Mouse (Mus musculus) myocyte (in vitro differentiated cells): ENCODE data around the gene Cpt2. TPM values are rescaled to one million over a fixed set of nuclear protein-coding genes. Genes with fewer than 3 reads are reported as not detected.

ENCODE experiments used
- H3K27me3 ChIP-seq: one replicate; pipeline ENCODE4 v1.6.1; 2011; ENCODE audit not compliant: control insufficient read depth, insufficient read depth, insufficient read length
- H3K36me3 ChIP-seq: one replicate; pipeline ENCODE4 v1.6.1; 2011; ENCODE audit not compliant: control insufficient read depth, insufficient read depth
- H3K4me2 ChIP-seq: one replicate; pipeline ENCODE4 v1.6.1; 2011; ENCODE audit warnings: low read depth, control low read depth
- H3K4me3 ChIP-seq: one replicate; pipeline ENCODE4 v1.5.1; 2011; ENCODE audit warnings: mild to moderate bottlenecking, control low read depth, moderate library complexity
- H3K79me2 ChIP-seq: one replicate; pipeline ENCODE4 v1.6.1; 2011; ENCODE audit not compliant: control insufficient read depth, insufficient read depth
- H3ac ChIP-seq: one replicate; pipeline ENCODE4 v1.6.1; 2011; ENCODE audit not compliant: control insufficient read depth, insufficient read length
- CEBPB ChIP-seq: IDR thresholded peaks from 2 replicates; pipeline ENCODE4 v1.6.1; 2011; ENCODE audit warnings: mild to moderate bottlenecking, moderate library complexity; ENCODE audit not compliant: poor library complexity, insufficient read depth, severe bottlenecking
- E2F4 ChIP-seq: IDR thresholded peaks from one replicate; pipeline ENCODE4 v1.6.1; 2011; ENCODE audit warnings: mild to moderate bottlenecking, control low read depth, moderate library complexity; ENCODE audit not compliant: insufficient read depth
- MAX ChIP-seq: IDR thresholded peaks from one replicate; pipeline ENCODE4 v1.6.1; 2011; ENCODE audit warnings: low read depth, mild to moderate bottlenecking, control low read depth
- MYOD1 ChIP-seq, 3 experiments: IDR thresholded peaks; one replicate each; pipeline ENCODE4 v1.6.1; 2011; ENCODE audit warnings: control low read depth in 2 of 3, low read depth in 2 of 3, mild to moderate bottlenecking in 2 of 3, moderate library complexity in 1 of 3; ENCODE audit not compliant: insufficient read length in 2 of 3, control insufficient read depth in 1 of 3
- MYOG ChIP-seq, 3 experiments: IDR thresholded peaks; one replicate each; pipeline ENCODE4 v1.6.1; 2011; ENCODE audit warnings: control low read depth in 2 of 3, low read depth in 2 of 3, mild to moderate bottlenecking in 2 of 3; ENCODE audit not compliant: insufficient read length in 2 of 3, control insufficient read depth in 1 of 3, insufficient read depth in 1 of 3
- POLR2A ChIP-seq: IDR thresholded peaks from one replicate; pipeline ENCODE4 v1.6.1; 2011; ENCODE audit warnings: low read depth, mild to moderate bottlenecking, control low read depth, moderate library complexity; ENCODE audit not compliant: insufficient read length
- POLR2AphosphoS2 ChIP-seq: IDR thresholded peaks from one replicate; pipeline ENCODE4 v1.6.1; 2011; ENCODE audit warnings: low read depth, control low read depth; ENCODE audit not compliant: insufficient read length
- REST ChIP-seq: IDR thresholded peaks from one replicate; pipeline ENCODE4 v1.6.1; 2011; ENCODE audit warnings: mild to moderate bottlenecking, control low read depth, moderate library complexity; ENCODE audit not compliant: insufficient read depth, insufficient read length
- SRF ChIP-seq: IDR thresholded peaks from one replicate; pipeline ENCODE4 v1.6.1; 2011; ENCODE audit warnings: low read depth; ENCODE audit not compliant: control insufficient read depth, insufficient read length
- TCF12 ChIP-seq: IDR thresholded peaks from one replicate; pipeline ENCODE4 v1.6.1; 2011; ENCODE audit warnings: mild to moderate bottlenecking, control low read depth; ENCODE audit not compliant: poor library complexity, insufficient read depth, severe bottlenecking
- TCF3 ChIP-seq: IDR thresholded peaks from one replicate; pipeline ENCODE4 v1.6.1; 2011; ENCODE audit warnings: low read depth, control low read depth; ENCODE audit not compliant: insufficient read length
- USF1 ChIP-seq: IDR thresholded peaks from one replicate; pipeline ENCODE4 v1.6.1; 2011; ENCODE audit warnings: low read depth, mild to moderate bottlenecking, control low read depth, moderate library complexity
- polyA plus RNA-seq: library from polyadenylated mRNA; unstranded; fragments of >200 nt; fragmentation: generic; extraction: Trizol; gene quantifications from one replicate; pipeline ENCODE4 v1.2.1, GENCODE M21; 2012; ENCODE audit warnings: missing spikeins

The Cpt2 gene
- 29.4 TPM for polyA plus RNA-seq

- Histone ChIP-seq H3K4me2 (peak within 1 kb of the TSS; percentile 72), H3K27me3 (no peaks in the 10 kb centered on the region), H3K79me2 (no peaks in the 10 kb centered on the region), H3ac (peak within 1 kb of the TSS; percentile 83), H3K4me3 (peak within 1 kb of the TSS; percentile 59), H3K36me3 (no peaks in the 10 kb centered on the region)
- TF ChIP-seq E2F4 (no peak), MYOG (IDR thresholded peaks at IDR 0.05; ENCODE audit: control insufficient read depth in 1 of 3, insufficient read depth in 1 of 3, insufficient read length in 2 of 3, low read depth in 2 of 3) (no peak), REST (peak; percentile 20), SRF (peak; percentile 62), MYOD1 (IDR thresholded peaks at IDR 0.05; ENCODE audit: control insufficient read depth in 1 of 3, insufficient read length in 2 of 3, low read depth in 2 of 3) (peak in 1 of 3 experiments; percentile 26), TCF12 (no peak), CEBPB (no peak), POLR2AphosphoS2 (peak; percentile 99), MAX (no peak), POLR2A (peak; percentile 99)
These were observed at the start of gene Cpt2 for GRCm38 (mm10) chr4:107923145-107923802. TSS of gene Cpt2 (minus strand) at chr4:107923610.

GRCm38 (mm10) chr4:107971162-107971561 is 47.8 kb upstream of the Cpt2 start:
- Histone ChIP-seq H3K36me3 (no peaks in the 10 kb centered on the region), H3ac (no peak overlapping the region), H3K79me2 (no peaks in the 10 kb centered on the region), H3K4me3 (peak overlapping the region; percentile 4), H3K27me3 (peaks cover under 1% of the 10 kb centered on the region), H3K4me2 (peak overlapping the region; percentile 57)
- TF ChIP-seq SRF (no peak), E2F4 (no peak), TCF12 (no peak), USF1 (no peak), MYOD1 (IDR thresholded peaks at IDR 0.05; ENCODE audit: control insufficient read depth in 1 of 3, insufficient read length in 2 of 3, low read depth in 2 of 3) (no peak), CEBPB (peak; percentile 91)

GRCm38 (mm10) chr4:107969781-107970180 is 46.4 kb upstream of the Cpt2 start:
- no peaks in the 10 kb centered on the region for H3K27me3 ChIP-seq
- H3K4me3 ChIP-seq, result no peak overlapping the region
- H3K36me3 ChIP-seq, result no peaks in the 10 kb centered on the region
- peak; percentile 61 for TF ChIP-seq POLR2AphosphoS2
- TF ChIP-seq E2F4, result no peak
- peak; percentile 81 for TF ChIP-seq CEBPB
- TF ChIP-seq POLR2A, result peak; percentile 34
- TF ChIP-seq MYOG (IDR thresholded peaks at IDR 0.05; ENCODE audit: control insufficient read depth in 1 of 3, insufficient read depth in 1 of 3, insufficient read length in 2 of 3, low read depth in 2 of 3), result no peak
- no peak for TF ChIP-seq TCF12
- no peak for TF ChIP-seq MAX
- H3ac ChIP-seq, result no peak overlapping the region
- no peaks in the 10 kb centered on the region for H3K79me2 ChIP-seq
- peak overlapping the region; percentile 57 for H3K4me2 ChIP-seq

- Histone ChIP-seq H3K27me3 (no peaks in the 10 kb centered on the region), H3ac (no peak within 1 kb of the TSS), H3K4me2 (peak within 1 kb of the TSS; percentile 0), H3K4me3 (no peak within 1 kb of the TSS), H3K79me2 (no peaks in the 10 kb centered on the region), H3K36me3 (no peaks in the 10 kb centered on the region)
- TF ChIP-seq MYOD1 (IDR thresholded peaks at IDR 0.05; ENCODE audit: control insufficient read depth in 1 of 3, insufficient read length in 2 of 3, low read depth in 2 of 3) (no peak), TCF12 (no peak), MAX (no peak), E2F4 (no peak), POLR2A (no peak), POLR2AphosphoS2 (no peak), MYOG (IDR thresholded peaks at IDR 0.05; ENCODE audit: control insufficient read depth in 1 of 3, insufficient read depth in 1 of 3, insufficient read length in 2 of 3, low read depth in 2 of 3) (no peak), TCF3 (no peak), CEBPB (no peak)
These were observed 44.7 kb upstream of the Cpt2 start, which contains the start of gene Slc1a7 for GRCm38 (mm10) chr4:107967966-107968682. TSS of gene Slc1a7 (plus strand) at chr4:107968332.
